12 mouse cellular contexts compared by ENCODE assay signal in the genomic region with DNA sequence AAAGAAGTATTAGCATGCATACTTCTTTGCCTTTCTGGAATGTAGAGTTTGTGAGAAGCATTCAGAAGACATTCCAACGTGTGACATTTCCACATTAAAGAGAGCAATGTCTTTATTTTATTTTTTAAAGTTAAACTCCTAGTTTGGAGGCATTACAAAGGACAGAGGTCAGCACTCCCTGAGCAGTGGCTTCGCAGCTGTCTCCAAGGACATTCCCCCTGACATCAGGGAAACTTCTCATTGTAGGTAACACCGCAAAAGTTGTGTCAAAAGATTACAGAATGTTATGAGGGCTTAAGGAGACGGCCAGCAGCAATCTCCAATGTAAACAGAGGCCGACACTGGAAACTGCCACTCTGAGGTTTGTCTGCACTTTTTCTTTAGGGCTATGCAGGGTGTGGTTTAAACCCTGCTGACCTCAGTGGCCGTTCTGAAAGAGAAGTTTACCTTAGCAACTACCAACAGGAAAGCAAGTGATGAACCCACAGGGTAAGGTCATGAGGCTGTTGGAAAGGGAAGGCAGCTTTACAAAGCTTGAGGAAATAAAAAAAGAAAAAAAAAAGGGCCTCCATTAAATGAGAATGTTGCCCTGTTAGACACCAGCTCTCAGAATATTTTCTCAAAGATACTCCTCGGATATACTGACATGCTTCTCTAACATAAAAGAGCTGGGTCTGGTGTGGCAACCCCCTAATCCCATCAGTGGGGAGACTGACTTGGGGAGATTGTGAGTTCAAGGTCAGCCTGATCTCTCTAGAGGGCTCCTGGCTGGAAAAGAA. TPM values are rescaled to one million over a fixed set of nuclear protein-coding genes. Genes with fewer than 3 reads are reported as not detected.
A peak's percentile ranks its signal among the peaks of the same experiment; 100 is the strongest.
DNase-seq lines count a peak whose midpoint lies in the region; ATAC-seq and TF ChIP-seq lines count a peak whose summit lies in the region.
"Had no signal": no experiment of that assay in that cellular context is flagged by ENCODE, and none has a peak within 500 bp of the region (broad histone marks: within the 10 kb centered on the region; RNA-seq: fewer than 3 reads in every experiment).

No protein-coding gene starts in this region.

- no peak overlapping the region for H3K9ac ChIP-seq in kidney, postnatal 0 days (ENCODE audit: low read depth, low read length)
- H3K9ac ChIP-seq in kidney, embryonic 16.5 days (replicated peaks; ENCODE audit: low read length), result no peak overlapping the region
- no peak overlapping the region for H3K9ac ChIP-seq in hindbrain, embryonic 12.5 days
- H3K9ac ChIP-seq: lung, embryonic 14.5 days had no signal

- WGBS in kidney, postnatal 0 days, result 14% methylated on average over 7 of the region's 7 CpGs
- WGBS in kidney, embryonic 16.5 days, result 16% methylated on average over 7 of the region's 7 CpGs
- WGBS in hindbrain, embryonic 12.5 days, result 45% methylated on average over 7 of the region's 7 CpGs

- H3K36me3 ChIP-seq in kidney, postnatal 0 days (ENCODE audit: insufficient read depth, low read length), result no peaks in the 10 kb centered on the region
- H3K36me3 ChIP-seq in kidney, embryonic 16.5 days (ENCODE audit: insufficient read depth, low read length), result no peaks in the 10 kb centered on the region
- no peaks in the 10 kb centered on the region for H3K36me3 ChIP-seq in hindbrain, embryonic 12.5 days
- H3K36me3 ChIP-seq: limb, embryonic 10.5 days had no signal

- no peak overlapping the region for H3K27ac ChIP-seq in kidney, postnatal 0 days
- no peak overlapping the region for H3K27ac ChIP-seq in kidney, embryonic 16.5 days (ENCODE audit: low read length)
- H3K27ac ChIP-seq in hindbrain, embryonic 12.5 days, result peak overlapping the region; percentile 60
- H3K27ac ChIP-seq: limb, embryonic 10.5 days had no signal

- H3K27me3 ChIP-seq in kidney, postnatal 0 days (ENCODE audit: insufficient read depth, low read length), result no peaks in the 10 kb centered on the region
- H3K27me3 ChIP-seq in kidney, embryonic 16.5 days (ENCODE audit: insufficient read depth, low read length), result no peaks in the 10 kb centered on the region
- no peaks in the 10 kb centered on the region for H3K27me3 ChIP-seq in hindbrain, embryonic 12.5 days

- no peaks in the 10 kb centered on the region for H3K9me3 ChIP-seq in kidney, postnatal 0 days (replicated peaks; ENCODE audit: low read length)
- no peaks in the 10 kb centered on the region for H3K9me3 ChIP-seq in kidney, embryonic 16.5 days (ENCODE audit: low read length)
- H3K9me3 ChIP-seq in hindbrain, embryonic 12.5 days (replicated peaks), result no peaks in the 10 kb centered on the region
- H3K9me3 ChIP-seq: limb, embryonic 10.5 days had no signal

- ATAC-seq in kidney, postnatal 0 days (replicated peaks; ENCODE audit: low FRiP score, low read depth), result no peak
- no peak for ATAC-seq in kidney, embryonic 16.5 days (ENCODE audit: low FRiP score, low TSS enrichment)
- ATAC-seq in hindbrain, embryonic 12.5 days (ENCODE audit: low FRiP score), result no peak
- peak; percentile 75 for ATAC-seq in monocyte, adult 5-6 weeks (replicated peaks; ENCODE audit: insufficient number of reproducible peaks, low FRiP score, low TSS enrichment, poor library complexity, severe bottlenecking)

- H3K4me3 ChIP-seq in kidney, postnatal 0 days (replicated peaks; ENCODE audit: low read depth, low read length), result no peak overlapping the region
- no peak overlapping the region for H3K4me3 ChIP-seq in kidney, embryonic 16.5 days (ENCODE audit: low read length)
- no peak overlapping the region for H3K4me3 ChIP-seq in hindbrain, embryonic 12.5 days
- H3K4me3 ChIP-seq: limb, embryonic 10.5 days had no signal

- H3K4me1 ChIP-seq in kidney, postnatal 0 days (replicated peaks; ENCODE audit: insufficient read depth, low read length), result no peaks in the 10 kb centered on the region
- no peaks in the 10 kb centered on the region for H3K4me1 ChIP-seq in kidney, embryonic 16.5 days (ENCODE audit: insufficient read depth, low read length)
- H3K4me1 ChIP-seq in hindbrain, embryonic 12.5 days, result peaks cover 4% of the 10 kb centered on the region; the same call in 1 of the 2 replicates
- H3K4me1 ChIP-seq: limb, embryonic 10.5 days had no signal

- H3K4me2 ChIP-seq in kidney, postnatal 0 days (ENCODE audit: low read length), result no peak overlapping the region
- H3K4me2 ChIP-seq in kidney, embryonic 16.5 days (replicated peaks; ENCODE audit: low read depth, low read length), result no peak overlapping the region
- no peak overlapping the region for H3K4me2 ChIP-seq in hindbrain, embryonic 12.5 days (replicated peaks)
- H3K4me2 ChIP-seq: lung, embryonic 14.5 days had no signal

- peak; percentile 27 for DNase-seq in embryo, embryonic 10 days (ENCODE audit: low spot score)
- no peak for DNase-seq in embryo, embryonic 9.5 days (ENCODE audit: extremely low spot score)
- peak; percentile 15 for DNase-seq in kidney, postnatal 0 days (ENCODE audit: low spot score)
- no peak for DNase-seq in layer of hippocampus, postnatal 25 days (ENCODE audit: extremely low spot score in 1 of 2, low spot score in 1 of 2)
- no peak for DNase-seq in right cerebral cortex, postnatal 14 days
- DNase-seq: cerebellum, adult 9-11 months; right cerebral cortex, postnatal 4 days had no signal

- TF ChIP-seq CTCF in kidney, postnatal 0 days (IDR thresholded peaks at IDR 0.05; ENCODE audit: low read depth), result no peak

RNA-seq across cellular contexts. Expression of a gene that starts 60.0 kb away (rescaled TPM):
- 2.6 and 2.7 TPM in 2 replicates for polyA plus RNA-seq in kidney, postnatal 0 days (2015; fragmentation: Nextera tagmentation; extraction: Ambion mirVana)
- polyA plus RNA-seq in kidney, embryonic 16.5 days (2015; fragmentation: Nextera tagmentation; extraction: Ambion mirVana), result 1.4 and 1.5 TPM in 2 replicates
- polyA plus RNA-seq in hindbrain, embryonic 12.5 days (2016; fragmentation: Nextera tagmentation; extraction: Ambion mirVana), result 1.3 and 2.1 TPM in 2 replicates
- 0.75 to 2.2 TPM in 2 of 3 replicates, not detected in the other for total RNA-seq in monocyte, adult 5-6 weeks (2017)
- total RNA-seq in layer of hippocampus, postnatal 25 days (2021), result 1 to 10 TPM in 1 of 2 experiments, under 1 TPM in 1; 0.89 to 1.1 TPM

Comparison
In these comparisons a context has a peak if more than half of its experiments do, and no peak if none do; other contexts are left out.
1. DNase-seq: peak in embryo, embryonic 10 days (single experiment) and kidney, postnatal 0 days (single experiment); none in embryo, embryonic 9.5 days (single experiment), layer of hippocampus, postnatal 25 days (0 of 2) and right cerebral cortex, postnatal 14 days (single experiment).